Mouse (Mus musculus) midbrain, postnatal 0 days (tissue): Measurements from ENCODE around the gene Mcpt8. TPM values are rescaled to one million over a fixed set of nuclear protein-coding genes. Genes with fewer than 3 reads are reported as not detected.
"Not testable (repeated sequence)": the region's sequence is repeated elsewhere in the genome, so short reads cannot be mapped to it uniquely, and the experiment has no call there.

Experiments
- ATAC-seq: fragments of 200-750 bp; cut with Nextera tagmentation; 2 replicates; pipeline ENCODE4 v1.8.0; 2017; ENCODE audit warnings: moderate number of reproducible peaks, mild to moderate bottlenecking, moderate TSS enrichment, moderate library complexity; ENCODE audit not compliant: low FRiP score
- DNase-seq: peaks from one replicate; pipeline ENCODE4 v3.0.0-alpha.2; 2015; ENCODE audit warnings: low spot score
- H3K27ac ChIP-seq: fragments of 300-500 bp; sonication (generic); 2 replicates; pipeline ENCODE4 v1.5.1; 2014; ENCODE audit warnings: low read depth, mild to moderate bottlenecking, low read length, mixed read lengths
- H3K27me3 ChIP-seq: fragments of 300-500 bp; sonication (generic); 2 replicates; pipeline ENCODE4 v1.6.1; 2014; ENCODE audit warnings: low read length, control low read depth, mixed read lengths; ENCODE audit not compliant: insufficient read depth
- H3K36me3 ChIP-seq: fragments of 300-500 bp; sonication (generic); 2 replicates; pipeline ENCODE4 v1.6.1; 2014; ENCODE audit warnings: low read length, control low read depth, mixed read lengths; ENCODE audit not compliant: insufficient read depth
- H3K4me1 ChIP-seq: fragments of 300-500 bp; sonication (generic); 2 replicates; pipeline ENCODE4 v1.6.1; 2014; ENCODE audit warnings: mild to moderate bottlenecking, control low read depth, antibody characterized with exemption, low read length, mixed read lengths; ENCODE audit not compliant: insufficient read depth
- H3K4me2 ChIP-seq: fragments of 300-500 bp; sonication (generic); 2 replicates; pipeline ENCODE4 v1.6.1; 2014; ENCODE audit warnings: low read depth, mild to moderate bottlenecking, low read length, mixed read lengths; ENCODE audit not compliant: poor library complexity, severe bottlenecking
- H3K4me3 ChIP-seq: fragments of 300-500 bp; sonication (generic); 2 replicates; pipeline ENCODE4 v1.5.1; 2014; ENCODE audit warnings: low read depth, mild to moderate bottlenecking, low read length, moderate library complexity
- H3K9ac ChIP-seq: fragments of 300-500 bp; sonication (generic); replicated peaks from 2 replicates; pipeline ENCODE4 v1.6.1; 2014; ENCODE audit warnings: mild to moderate bottlenecking, low read length, moderate library complexity, mixed read lengths; ENCODE audit not compliant: poor library complexity, severe bottlenecking
- H3K9me3 ChIP-seq: fragments of 300-500 bp; sonication (generic); 2 replicates; pipeline ENCODE4 v1.6.1; 2016; ENCODE audit warnings: low read length, control low read depth
- CTCF ChIP-seq: IDR thresholded peaks from 2 replicates; pipeline ENCODE4 v1.5.1; 2016; ENCODE audit warnings: antibody characterized with exemption, mild to moderate bottlenecking
- WGBS: fragments of 180-500 bp; shearing (Covaris S2); extraction: QIAGEN DNeasy Blood & Tissue Kit; methylation state at CpG from one replicate; pipeline ENCODE4 v1.1.7; 2014; 5-methylcytosine and 5-hydroxymethylcytosine counted together
- polyA plus RNA-seq: library from polyadenylated mRNA; unstranded; fragments of >200 nt; fragmentation: Nextera tagmentation; extraction: Ambion mirVana; gene quantifications from 2 replicates; pipeline ENCODE4 v1.2.1, GENCODE M21; 2015
- total RNA-seq: library from RNA; depleted of rRNA; stranded (reverse); fragments of >200 nt; gene quantifications from 2 replicates; pipeline ENCODE4 v1.2.3, GENCODE M21; 2014; rRNA removed

Mcpt8 gene
- total RNA-seq (not detected in 2 replicates), polyA plus RNA-seq (not detected in 2 replicates)

GRCm38 (mm10) chr14:56085167-56085566 is at the start of gene Mcpt8:
Mcpt8 (minus strand) TSS chr14:56085273.
- Histone ChIP-seq H3K36me3 (no peaks in the 10 kb centered on the region), H3K4me2 (no peak within 1 kb of the TSS), H3K9ac (no peak within 1 kb of the TSS), H3K27ac (no peak within 1 kb of the TSS), H3K4me3 (no peak within 1 kb of the TSS), H3K9me3 (no peaks in the 10 kb centered on the region), H3K27me3 (no peaks in the 10 kb centered on the region), H3K4me1 (no peaks in the 10 kb centered on the region)
- no peak for TF ChIP-seq CTCF
- WGBS: 94% methylated on average over 2 of the region's 2 CpGs
- no peak for ATAC-seq
- DNase-seq: no peak

GRCm38 (mm10) chr14:56133675-56134074 is 48.6 kb upstream of the Mcpt8 start:
- H3K4me3 ChIP-seq, H3K9me3 ChIP-seq, H3K27ac ChIP-seq, ATAC-seq, H3K9ac ChIP-seq, H3K4me1 ChIP-seq, H3K4me2 ChIP-seq, H3K36me3 ChIP-seq, H3K27me3 ChIP-seq: not testable (repeated sequence)
- 77% methylated on average over 1 of the region's 1 CpGs for WGBS
- peak; percentile 3 for DNase-seq

GRCm38 (mm10) chr14:56132508-56132907 is 47.4 kb upstream of the Mcpt8 start, which contains the start of gene Gzmd:
Gzmd (minus strand) TSS chr14:56132608.
- H3K4me1 ChIP-seq, H3K27me3 ChIP-seq, H3K36me3 ChIP-seq, ATAC-seq, H3K27ac ChIP-seq, H3K9ac ChIP-seq, H3K9me3 ChIP-seq, H3K4me2 ChIP-seq, DNase-seq, H3K4me3 ChIP-seq: not testable (repeated sequence)
- WGBS: 78% methylated on average over 2 of the region's 2 CpGs

GRCm38 (mm10) chr14:56128341-56128740 is 43.3 kb upstream of the Mcpt8 start:
- Histone ChIP-seq H3K36me3 (no peaks in the 10 kb centered on the region), H3K9me3 (no peaks in the 10 kb centered on the region), H3K27ac (no peak overlapping the region), H3K4me3 (no peak overlapping the region), H3K4me1 (no peaks in the 10 kb centered on the region), H3K9ac (no peak overlapping the region), H3K4me2 (no peak overlapping the region), H3K27me3 (no peaks in the 10 kb centered on the region)
- ATAC-seq (no peak), DNase-seq (no peak)
- 45% methylated on average over 3 of the region's 3 CpGs for whole genome bisulfite sequencing
- TF ChIP-seq CTCF: peak; percentile 6; the same call in 1 of the 2 replicates

GRCm38 (mm10) chr14:56123516-56123915 is 38.4 kb upstream of the Mcpt8 start:
- H3K4me1 ChIP-seq: no peaks in the 10 kb centered on the region
- no peak overlapping the region for H3K27ac ChIP-seq
- no peaks in the 10 kb centered on the region for H3K36me3 ChIP-seq
- no peak overlapping the region for H3K4me3 ChIP-seq
- no peak overlapping the region for H3K4me2 ChIP-seq
- 90% methylated on average over 3 of the region's 3 CpGs for WGBS
- TF ChIP-seq CTCF: no peak
- H3K9me3 ChIP-seq: no peaks in the 10 kb centered on the region
- no peak overlapping the region for H3K9ac ChIP-seq
- DNase-seq (no peak), ATAC-seq (no peak)
- no peaks in the 10 kb centered on the region for H3K27me3 ChIP-seq

- Histone ChIP-seq H3K4me1 (no peaks in the 10 kb centered on the region), H3K4me3 (no peak within 1 kb of the TSS), H3K27ac (no peak within 1 kb of the TSS), H3K4me2 (no peak within 1 kb of the TSS), H3K36me3 (no peaks in the 10 kb centered on the region), H3K9ac (no peak within 1 kb of the TSS), H3K9me3 (no peaks in the 10 kb centered on the region), H3K27me3 (no peaks in the 10 kb centered on the region)
- DNase-seq (no peak), ATAC-seq (no peak)
- no peak for TF ChIP-seq CTCF
Measured at GRCm38 (mm10) chr14:56120525-56120924, 35.5 kb upstream of the Mcpt8 start, which contains the start of gene Gzme. Gzme (minus strand) TSS chr14:56120625.

GRCm38 (mm10) chr14:56115531-56116310 is 30.6 kb upstream of the Mcpt8 start:
- WGBS: 94% methylated on average over 33 of the region's 33 CpGs
- not testable (repeated sequence) for H3K4me1 ChIP-seq, H3K27ac ChIP-seq, H3K4me2 ChIP-seq, H3K36me3 ChIP-seq, H3K9me3 ChIP-seq, H3K9ac ChIP-seq, H3K4me3 ChIP-seq, H3K27me3 ChIP-seq, DNase-seq, ATAC-seq
